Mouse (Mus musculus) thymus, postnatal 10 days (tissue): ENCODE results near the gene Stk33.

Experiments used
- DNase-seq, 2 experiments: peaks; one replicate each; pipeline ENCODE4 v3.0.0; 2021; ENCODE audit warnings: low spot score in 2 of 2

The Stk33 gene

GRCm38 (mm10) chr7:109357877-109358276, 81.0 kb downstream of the Stk33 start:
- no peak for DNase-seq

DNA sequence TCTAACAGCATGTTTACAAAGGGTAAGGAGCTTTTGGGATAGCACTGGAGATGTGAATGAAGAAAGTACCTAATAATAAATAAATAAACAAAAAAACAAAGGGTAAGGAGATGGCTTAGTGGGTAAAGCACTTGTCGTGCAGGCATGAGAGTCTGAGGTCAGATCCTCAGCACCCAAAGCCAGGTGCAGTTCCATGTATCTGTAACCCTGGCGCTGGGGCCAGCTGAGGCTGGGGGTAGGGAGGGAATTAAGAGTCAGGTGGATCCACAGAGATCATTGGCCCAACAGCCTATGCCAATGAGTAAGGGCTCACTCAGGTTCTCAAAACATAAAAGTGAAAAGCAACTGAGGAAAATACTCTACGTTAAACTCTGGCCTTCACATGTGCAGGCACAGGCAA, 91.6 kb downstream of the Stk33 start:
- no peak for DNase-seq

DNA sequence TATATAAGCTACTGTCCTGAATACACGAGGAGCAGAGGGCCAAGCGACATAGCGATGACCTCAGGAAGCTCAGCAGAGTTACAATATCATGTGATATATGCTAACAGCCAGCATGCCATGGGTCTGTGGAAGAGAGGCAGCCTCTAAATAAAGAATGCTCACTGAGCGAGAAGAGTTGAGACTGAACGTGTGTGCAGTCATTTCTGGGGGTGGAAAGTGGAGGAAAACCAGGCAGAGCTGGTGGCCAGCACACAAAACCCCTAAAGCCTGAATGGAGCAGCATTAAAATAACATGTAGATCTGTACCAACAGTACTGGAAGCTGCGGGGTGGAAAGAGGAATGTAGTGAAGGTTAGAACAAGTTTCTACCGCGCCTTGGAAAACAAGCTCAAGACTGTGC, 107.2 kb downstream of the Stk33 start:
- DNase-seq: no peak

DNA sequence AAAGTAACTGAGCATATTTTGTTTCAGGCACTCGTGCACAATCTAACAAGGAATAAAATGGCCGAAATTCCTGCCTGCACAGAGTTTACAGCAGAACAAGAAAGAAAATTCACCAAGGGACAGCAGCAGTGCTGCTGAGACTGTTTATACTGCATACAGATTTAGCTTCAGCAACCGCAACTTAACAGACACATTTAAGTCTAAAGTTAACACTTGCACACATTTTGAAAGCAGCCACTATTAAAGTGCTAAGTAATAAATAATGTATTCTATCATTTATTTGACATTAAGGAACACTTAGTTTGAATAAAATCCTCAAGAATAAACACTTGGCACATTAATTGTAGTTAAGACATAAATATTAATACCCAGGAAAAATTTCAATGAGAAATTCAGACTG, 110.1 kb downstream of the Stk33 start:
- no peak for DNase-seq

DNA sequence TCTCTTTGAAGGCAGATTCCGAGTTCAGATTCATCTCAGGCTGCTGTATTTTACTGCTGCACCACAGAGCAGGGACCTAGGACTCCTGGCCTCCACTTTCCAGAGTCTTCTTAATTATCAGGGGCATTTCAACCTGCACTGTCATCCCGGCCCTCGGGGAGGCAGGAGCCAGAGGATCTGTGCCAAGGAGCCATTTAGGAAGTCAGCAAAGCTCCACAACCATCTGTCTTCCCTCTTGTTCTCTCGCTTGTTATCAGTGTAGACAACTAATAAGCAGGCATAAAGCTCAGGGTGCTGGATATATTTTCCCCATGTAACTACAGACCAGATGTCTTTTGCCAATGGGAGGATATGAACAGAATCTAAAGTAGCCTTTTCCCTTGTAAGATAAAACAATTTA, 112.1 kb downstream of the Stk33 start:
- no peak for DNase-seq

DNA sequence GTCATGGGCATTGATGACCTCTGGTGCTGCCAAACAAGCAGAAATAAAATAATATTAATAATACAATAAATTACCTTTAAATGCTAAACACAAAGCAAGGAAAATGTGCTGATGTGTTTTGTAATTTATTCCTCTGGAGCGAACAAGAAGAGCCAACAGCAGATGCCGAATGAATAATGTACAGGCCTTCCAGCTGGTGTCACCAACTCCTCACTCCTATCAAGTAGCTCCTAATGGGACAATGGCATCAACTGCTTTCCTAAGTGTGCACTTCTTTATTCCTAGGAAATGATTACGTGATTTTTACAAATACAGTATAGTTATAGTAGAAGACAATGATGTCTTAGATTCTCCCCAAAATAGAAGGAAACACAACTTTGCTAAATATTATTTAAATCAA, 113.2 kb downstream of the Stk33 start:
- no peak for DNase-seq

DNA sequence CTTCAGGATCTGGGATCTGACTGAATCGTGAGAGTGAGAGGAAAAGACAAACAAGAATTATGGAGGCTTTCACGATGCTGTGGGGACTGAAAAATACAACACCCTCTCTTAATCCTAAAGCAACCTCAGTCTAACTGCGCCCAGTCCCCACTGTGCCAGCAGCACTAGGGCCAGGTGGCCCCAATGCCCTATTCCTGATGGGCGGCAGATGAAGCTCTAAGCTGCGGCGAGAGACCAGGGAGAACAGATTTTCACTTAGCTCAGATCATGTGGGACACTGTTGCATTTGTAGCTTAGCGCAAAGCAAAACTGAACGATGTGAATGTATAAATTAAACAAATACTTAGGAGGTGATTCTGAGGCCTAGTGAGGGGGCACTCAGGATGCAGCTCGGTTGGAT, 113.7 kb downstream of the Stk33 start:
- DNase-seq: no peak

DNA sequence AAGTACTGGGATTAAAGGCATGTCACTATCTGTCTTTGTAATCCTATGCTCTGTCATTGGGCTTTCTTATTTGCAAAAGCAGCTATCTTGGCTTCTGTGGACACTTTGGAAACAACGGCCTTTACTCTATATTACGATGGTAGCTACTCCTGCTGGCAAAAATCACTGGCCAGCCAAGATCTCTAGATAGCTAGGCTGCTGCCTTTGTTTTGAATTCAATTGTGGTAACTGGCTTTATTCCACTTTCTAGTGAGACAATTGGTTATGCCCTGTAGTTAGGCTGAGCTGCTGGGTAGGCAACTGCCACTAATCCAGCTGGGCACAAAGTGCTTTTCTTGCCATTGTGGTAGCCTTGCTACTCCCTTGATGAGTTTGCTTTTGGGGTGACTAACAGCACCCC, 129.4 kb downstream of the Stk33 start:
- DNase-seq: no peak

- no peak for DNase-seq
Measured at GRCm38 (mm10) chr7:109295807-109296206, 143.1 kb downstream of the Stk33 start.

- no peak for DNase-seq
Measured at GRCm38 (mm10) chr7:109295351-109295750, 143.5 kb downstream of the Stk33 start.

- no peak for DNase-seq
Measured at GRCm38 (mm10) chr7:109290501-109290900, 148.4 kb downstream of the Stk33 start.

DNA sequence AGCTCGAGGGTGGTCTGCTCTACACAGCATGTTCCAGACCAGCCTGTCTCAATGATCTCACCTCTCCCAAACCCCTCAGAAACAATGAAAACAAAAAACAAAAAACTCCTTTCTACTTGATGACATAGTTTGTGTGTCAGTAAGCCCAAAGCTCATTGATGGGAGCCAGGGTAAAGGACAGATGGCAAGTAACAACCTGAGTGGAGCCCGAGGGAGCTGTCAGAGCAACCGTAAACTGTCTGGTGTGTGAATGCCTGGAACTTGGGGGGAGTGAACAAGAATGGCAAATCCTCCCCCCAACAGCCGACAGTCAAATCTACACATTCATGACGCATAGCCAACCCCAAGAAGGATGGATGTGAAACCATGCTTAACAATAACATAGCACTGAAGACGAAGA, 149.8 kb downstream of the Stk33 start:
- no peak for DNase-seq

DNA sequence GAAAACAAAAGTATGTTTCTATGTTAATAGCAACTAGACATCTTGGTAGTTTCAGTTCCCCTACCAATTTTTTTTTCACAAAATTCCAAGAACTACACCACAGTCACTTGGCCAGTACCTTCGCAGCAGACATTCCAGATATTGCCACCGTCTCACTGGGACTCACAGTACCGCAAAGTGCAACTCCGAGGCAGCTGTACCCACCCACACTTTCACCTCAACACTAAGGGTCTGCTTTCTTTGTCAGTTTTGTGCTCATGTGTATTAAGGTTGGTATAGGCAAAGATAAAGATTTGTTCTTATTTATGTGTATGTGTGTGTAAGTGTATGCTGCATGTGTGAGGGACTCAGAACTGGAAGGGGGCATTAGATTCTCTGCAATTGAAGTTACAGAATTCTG, 156.8 kb downstream of the Stk33 start:
- no peak for DNase-seq

GRCm38 (mm10) chr7:109276622-109277021, 162.3 kb downstream of the Stk33 start:
- no peak for DNase-seq

GRCm38 (mm10) chr7:109275901-109276300, 163.0 kb downstream of the Stk33 start:
- DNase-seq: no peak

- no peak for DNase-seq
Measured at GRCm38 (mm10) chr7:109275151-109275550, 163.7 kb downstream of the Stk33 start.

DNA sequence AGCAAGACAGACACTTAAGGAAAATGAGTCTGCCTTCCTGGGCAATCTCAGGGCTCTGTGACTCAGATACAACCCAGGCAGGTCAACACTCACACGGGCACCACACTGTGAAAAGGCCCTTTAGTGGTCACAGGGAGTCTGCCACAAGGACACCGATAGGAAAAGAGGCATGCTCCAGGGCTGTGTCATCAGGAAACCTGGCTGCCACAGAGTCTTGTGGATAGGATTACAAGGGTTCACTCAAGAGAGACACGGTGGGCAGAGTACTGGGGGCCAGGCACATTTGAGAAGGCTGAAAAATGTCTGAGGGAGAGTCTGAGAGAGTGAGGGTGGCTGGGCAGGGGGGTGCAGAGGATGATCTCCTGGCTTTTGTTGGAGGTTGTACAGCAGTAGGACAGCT, 164.6 kb downstream of the Stk33 start:
- no peak for DNase-seq

DNA sequence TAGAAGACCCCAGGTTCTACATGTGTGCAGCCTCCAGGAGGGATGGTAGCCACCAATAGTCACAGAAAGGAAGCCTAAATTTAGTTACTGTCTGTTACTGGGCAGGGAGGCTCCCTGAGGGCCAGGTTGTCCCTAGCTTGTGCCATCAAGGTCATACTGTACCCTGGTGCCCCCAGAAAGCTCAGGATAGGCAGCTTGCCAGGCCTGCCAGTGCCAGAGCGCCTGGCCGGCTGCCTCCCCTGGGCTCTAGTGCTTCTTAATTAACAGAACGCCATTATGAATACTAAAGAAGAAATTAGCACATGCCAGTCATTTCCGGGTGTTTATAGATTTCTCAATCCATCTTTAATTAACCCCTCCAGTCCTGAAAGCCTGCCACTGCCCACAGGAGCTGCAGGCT, 169.8 kb downstream of the Stk33 start:
- DNase-seq: no peak

GRCm38 (mm10) chr7:109267370-109267769, 171.5 kb downstream of the Stk33 start:
- DNase-seq: no peak

DNA sequence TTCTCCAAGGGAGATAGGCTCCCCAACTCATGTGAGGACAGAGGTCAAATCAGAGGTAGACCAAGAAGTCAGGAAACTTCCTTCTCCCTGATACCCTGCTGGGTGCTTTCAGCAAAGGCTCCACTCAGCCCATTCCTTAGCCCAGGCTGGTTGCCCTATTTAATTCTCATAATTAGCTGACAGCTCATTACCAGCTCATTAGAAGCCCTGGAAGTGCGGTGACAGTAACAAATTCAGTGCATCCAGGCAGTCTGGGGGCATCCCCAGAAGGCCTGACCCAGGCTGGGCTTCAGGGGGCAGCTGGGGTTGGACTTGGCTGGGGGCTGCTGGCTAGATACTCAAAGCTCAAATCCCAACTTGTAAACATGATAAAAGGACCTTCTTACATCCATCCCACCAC, 172.7 kb downstream of the Stk33 start:
- no peak for DNase-seq

GRCm38 (mm10) chr7:109265606-109266005, 173.3 kb downstream of the Stk33 start:
- peak; percentile 46 to 48 for DNase-seq

DNA sequence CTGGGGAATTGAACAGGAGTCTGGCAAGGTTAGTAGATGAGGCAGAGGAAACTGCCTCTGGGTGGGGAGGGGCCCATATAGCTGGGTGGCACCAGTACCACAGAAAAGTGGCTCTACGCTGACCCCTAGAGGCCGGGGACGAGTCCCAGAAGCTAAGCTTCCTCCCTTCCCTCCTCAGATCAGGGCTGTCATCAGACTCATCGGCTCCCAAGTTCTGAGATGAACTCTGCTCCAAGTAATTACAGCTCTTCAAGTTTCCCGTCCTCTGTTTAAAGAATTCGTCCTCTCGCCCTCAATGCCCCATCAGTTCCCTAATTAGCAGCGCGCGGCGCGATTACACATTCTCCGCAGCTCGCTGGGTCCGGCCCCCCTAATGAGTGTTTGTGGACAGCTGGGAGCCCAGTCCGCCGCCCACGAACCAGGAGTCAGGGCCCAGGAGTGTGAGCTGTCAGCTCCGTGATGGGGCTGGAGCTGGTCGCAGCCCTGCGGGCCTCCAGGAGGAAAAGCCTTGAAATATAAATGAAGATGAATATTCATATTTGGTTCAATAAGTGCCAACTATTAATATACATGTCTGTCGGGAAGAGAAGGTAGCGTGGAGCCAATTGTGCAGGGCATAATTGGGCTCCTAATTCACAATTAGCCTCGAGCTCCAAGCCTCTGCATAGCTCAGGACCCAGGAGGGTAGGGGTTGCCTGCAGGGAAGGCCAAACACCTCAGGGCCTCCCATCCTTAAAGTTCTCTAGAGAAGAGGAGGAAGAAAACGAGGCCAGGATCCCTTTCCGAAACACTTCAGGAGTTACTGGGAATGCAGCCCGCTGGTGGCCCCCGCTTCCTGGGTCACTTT, 183.2 kb downstream of the Stk33 start:
- DNase-seq: peak; percentile 18 to 63

- DNase-seq: no peak
Measured at GRCm38 (mm10) chr7:109251418-109251817, 187.5 kb downstream of the Stk33 start.

DNA sequence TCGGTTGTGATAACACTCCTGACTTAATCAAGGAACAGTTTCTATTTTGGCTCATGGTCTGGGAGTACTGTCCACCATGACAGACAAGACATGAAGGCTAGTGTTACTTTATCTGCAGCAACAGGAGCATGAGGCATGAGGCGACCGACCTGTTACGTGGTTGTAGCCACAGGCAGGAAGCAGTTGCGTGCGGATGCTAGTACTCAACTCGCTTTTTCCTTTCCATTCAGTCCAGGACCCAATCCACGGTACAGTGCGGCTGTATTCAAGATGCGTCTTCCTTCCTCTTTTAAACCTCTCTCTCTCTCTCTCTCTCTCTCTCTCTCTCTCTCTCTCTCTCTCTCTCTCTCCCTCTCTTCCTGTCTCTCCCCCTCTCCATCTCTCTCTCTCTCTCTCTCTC, 194.1 kb downstream of the Stk33 start:
- no peak for DNase-seq
